Mouse (Mus musculus) thymus, adult 2 months (tissue): ENCODE measurements at regions not wholly inside any gene's neighbourhood (a gene's known extent, or its start where the extent isn't known, plus 50 kb on each side); places are given as distances from the start of the nearest gene placed in this dataset.
"Not testable (repeated sequence)": the region's sequence is repeated elsewhere in the genome, so short reads cannot be mapped to it uniquely, and the experiment has no call there.

Source experiments
- DNase-seq: peaks from one replicate; pipeline ENCODE4 v3.0.0; 2021
- H3K27ac ChIP-seq: fragments of 200-500 bp; 2 replicates; pipeline ENCODE4 v1.5.1; 2012; ENCODE audit warnings: low read length, control low read depth; ENCODE audit not compliant: control insufficient read depth, insufficient read depth
- H3K27me3 ChIP-seq: fragments of 200-500 bp; 2 replicates; pipeline ENCODE4 v1.6.1; 2012; ENCODE audit warnings: mild to moderate bottlenecking, low read length, moderate library complexity, mixed read lengths; ENCODE audit not compliant: control insufficient read depth, insufficient read depth
- H3K36me3 ChIP-seq: fragments of 200-500 bp; 2 replicates; pipeline ENCODE4 v1.6.1; 2012; ENCODE audit warnings: mild to moderate bottlenecking, low read length, moderate library complexity; ENCODE audit not compliant: control insufficient read depth, insufficient read depth
- H3K4me1 ChIP-seq: fragments of 200-500 bp; replicated peaks from 2 replicates; pipeline ENCODE4 v1.6.1; 2012; ENCODE audit warnings: low read length; ENCODE audit not compliant: control insufficient read depth, insufficient read depth
- H3K4me3 ChIP-seq: fragments of 200-500 bp; 2 replicates; pipeline ENCODE4 v1.5.1; 2012; ENCODE audit warnings: mild to moderate bottlenecking, low read length, control low read depth, moderate library complexity; ENCODE audit not compliant: control insufficient read depth, insufficient read depth
- CTCF ChIP-seq: fragments of 200-500 bp; IDR thresholded peaks from 2 replicates; pipeline ENCODE4 v1.5.1; 2012; ENCODE audit warnings: mild to moderate bottlenecking, control low read depth, low read length, moderate library complexity, borderline replicate concordance; ENCODE audit not compliant: control insufficient read depth, poor library complexity, insufficient read depth; ENCODE audit errors: extremely low read depth
- POLR2A ChIP-seq: fragments of 200-500 bp; IDR thresholded peaks from 2 replicates; pipeline ENCODE4 v1.6.1; 2012; ENCODE audit warnings: mild to moderate bottlenecking, low read length, control low read depth, moderate library complexity; ENCODE audit not compliant: control insufficient read depth, poor library complexity, insufficient read depth; ENCODE audit errors: extremely low read depth
- WGBS: fragments of 180-500 bp; shearing (Covaris S2); methylation state at CpG from one replicate; pipeline ENCODE4 v1.1.7; 2018; 5-methylcytosine and 5-hydroxymethylcytosine counted together

DNA sequence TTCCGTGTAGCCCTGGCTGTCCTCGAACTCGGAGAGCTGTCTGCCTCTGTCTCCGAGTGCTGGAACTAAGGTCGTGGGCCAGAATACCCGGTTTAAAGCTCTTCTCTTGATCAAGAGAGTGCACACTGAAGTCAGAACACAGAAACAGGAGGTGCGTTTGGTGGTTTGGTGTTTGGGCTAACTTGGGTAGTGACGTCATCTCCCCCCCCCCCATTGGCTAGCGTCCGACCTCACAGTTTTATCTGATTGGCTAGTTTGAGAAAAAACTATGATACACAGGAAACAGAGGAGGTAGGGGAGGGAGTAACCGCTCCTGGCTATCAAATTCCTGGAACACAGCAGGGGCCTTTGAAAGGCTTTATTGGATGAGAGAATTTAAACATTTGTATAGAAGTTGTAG, 60.2 kb upstream of the Pim1 start:
- Histone ChIP-seq H3K36me3 (no peaks in the 10 kb centered on the region), H3K4me1 (peaks cover 22% of the 10 kb centered on the region), H3K4me3 (no peak overlapping the region), H3K27me3 (no peaks in the 10 kb centered on the region), H3K27ac (no peak overlapping the region)
- TF ChIP-seq POLR2A (no peak), CTCF (no peak)
- DNase-seq = no peak
- WGBS = 76% methylated on average over 11 of the region's 11 CpGs

DNA sequence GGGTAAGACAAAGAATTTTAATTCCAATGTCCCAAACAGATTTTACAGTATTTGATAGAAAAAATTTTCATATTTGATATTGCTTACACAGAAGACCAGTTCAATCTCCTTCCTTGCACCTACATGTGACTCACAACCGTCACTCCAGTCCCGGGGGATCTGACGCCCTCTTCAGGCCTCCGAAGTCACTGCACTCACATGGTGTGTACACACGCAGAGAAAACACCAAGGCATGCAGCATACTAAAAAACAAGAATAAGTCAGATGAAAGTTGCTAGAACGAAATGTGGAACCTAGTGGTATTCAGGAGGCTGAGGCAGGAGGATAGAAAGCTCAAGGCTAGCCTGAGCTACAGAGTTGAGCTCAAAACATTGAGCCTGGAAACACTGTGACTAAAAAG, 59.7 kb upstream of the Pim1 start:
- Histone ChIP-seq H3K4me1 (peaks cover 22% of the 10 kb centered on the region), H3K27ac (no peak overlapping the region), H3K36me3 (no peaks in the 10 kb centered on the region), H3K4me3 (no peak overlapping the region), H3K27me3 (no peaks in the 10 kb centered on the region)
- no peak for TF ChIP-seq CTCF
- no peak for TF ChIP-seq POLR2A
- no peak for DNase-seq
- WGBS = 97% methylated on average over 6 of the region's 6 CpGs

DNA sequence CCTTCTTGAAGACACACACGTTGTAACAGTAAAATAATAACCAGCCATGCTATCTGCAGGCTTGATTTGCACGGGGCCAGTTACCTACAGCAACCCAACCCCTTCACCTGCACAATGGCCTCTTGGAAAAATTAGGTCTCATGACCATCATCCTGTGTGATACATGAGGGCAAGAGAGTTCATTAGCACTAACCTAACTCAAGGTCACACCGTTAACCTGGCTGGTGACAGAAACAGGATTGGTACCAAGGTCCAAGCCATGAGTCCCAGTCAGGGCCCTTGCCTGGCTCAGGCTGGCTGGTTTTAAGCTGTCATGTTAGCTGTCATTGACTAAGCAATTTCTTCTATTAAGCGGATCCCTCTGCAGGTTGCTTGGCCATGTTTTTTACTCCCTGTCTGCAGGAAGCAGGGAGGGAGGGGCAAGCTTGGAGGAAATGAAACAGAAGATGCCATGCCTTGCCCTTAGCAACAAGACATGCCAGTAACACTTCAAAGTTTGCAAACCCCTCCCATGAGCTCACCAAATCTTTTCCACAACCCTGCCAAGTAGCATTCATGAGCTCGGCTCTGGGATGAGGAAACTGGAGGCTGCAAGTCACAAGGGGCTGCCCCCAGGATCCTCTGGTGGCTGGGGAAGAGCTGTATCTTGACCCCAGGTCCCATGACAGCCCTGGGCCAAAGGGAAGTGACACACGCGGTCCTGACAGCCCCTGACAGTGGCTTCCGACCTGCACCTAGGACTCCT, 58.8 kb upstream of the Pim1 start:
- Histone ChIP-seq H3K4me1 (peaks cover 23% of the 10 kb centered on the region), H3K4me3 (no peak overlapping the region), H3K27me3 (no peaks in the 10 kb centered on the region), H3K36me3 (no peaks in the 10 kb centered on the region), H3K27ac (no peak overlapping the region)
- WGBS = 55% methylated on average over 8 of the region's 8 CpGs
- peak; percentile 10 for DNase-seq
- TF ChIP-seq CTCF (no peak), POLR2A (no peak)

DNA sequence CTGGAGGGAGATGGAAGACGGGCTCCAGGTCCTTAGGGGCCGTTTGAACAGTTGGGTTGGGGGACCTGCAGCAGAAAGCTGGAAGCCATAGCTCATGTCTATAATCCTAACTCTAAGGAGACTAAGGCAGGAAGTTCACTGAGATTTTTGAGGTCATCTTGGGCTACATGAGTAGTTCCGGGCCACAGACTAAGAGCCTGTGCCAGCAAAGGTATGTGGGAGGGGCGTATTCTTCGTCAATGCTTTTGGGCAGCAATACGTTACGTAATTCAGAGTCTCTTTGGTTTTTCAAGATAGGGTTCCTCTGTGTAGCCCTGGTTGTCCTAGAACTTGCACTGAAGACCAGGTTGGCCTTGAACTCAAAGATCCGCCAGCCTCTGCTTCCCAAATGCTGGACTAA, 57.9 kb upstream of the Pim1 start:
- Histone ChIP-seq H3K4me1 (peaks cover 27% of the 10 kb centered on the region), H3K27me3 (no peaks in the 10 kb centered on the region), H3K4me3 (no peak overlapping the region), H3K27ac (no peak overlapping the region), H3K36me3 (no peaks in the 10 kb centered on the region)
- 95% methylated on average over 8 of the region's 8 CpGs for WGBS
- no peak for TF ChIP-seq POLR2A
- no peak for DNase-seq

DNA sequence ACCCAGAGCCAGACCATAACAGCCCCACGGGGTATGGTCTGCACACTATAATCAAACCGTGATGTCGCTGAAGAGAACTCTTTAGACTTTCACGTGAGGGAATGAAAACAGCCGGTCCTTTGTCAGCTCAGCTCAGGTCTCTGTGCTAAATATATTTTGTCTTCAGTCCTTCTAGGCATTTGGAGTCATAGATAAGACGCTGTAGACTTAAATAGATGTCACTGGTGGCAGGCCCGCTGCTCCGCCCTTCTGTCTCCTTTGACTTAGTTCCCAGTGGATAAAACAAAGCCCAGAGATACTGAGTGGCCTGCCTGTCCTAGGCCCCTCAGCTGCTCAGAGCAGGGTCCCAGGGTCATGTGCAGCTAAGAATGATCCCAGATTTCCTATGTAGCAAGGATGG, 57.2 kb upstream of the Pim1 start:
- Histone ChIP-seq H3K27ac (no peak overlapping the region), H3K27me3 (no peaks in the 10 kb centered on the region), H3K36me3 (no peaks in the 10 kb centered on the region), H3K4me3 (no peak overlapping the region), H3K4me1 (peaks cover 24% of the 10 kb centered on the region)
- DNase-seq = no peak
- no peak for TF ChIP-seq CTCF
- 96% methylated on average over 8 of the region's 8 CpGs for WGBS

DNA sequence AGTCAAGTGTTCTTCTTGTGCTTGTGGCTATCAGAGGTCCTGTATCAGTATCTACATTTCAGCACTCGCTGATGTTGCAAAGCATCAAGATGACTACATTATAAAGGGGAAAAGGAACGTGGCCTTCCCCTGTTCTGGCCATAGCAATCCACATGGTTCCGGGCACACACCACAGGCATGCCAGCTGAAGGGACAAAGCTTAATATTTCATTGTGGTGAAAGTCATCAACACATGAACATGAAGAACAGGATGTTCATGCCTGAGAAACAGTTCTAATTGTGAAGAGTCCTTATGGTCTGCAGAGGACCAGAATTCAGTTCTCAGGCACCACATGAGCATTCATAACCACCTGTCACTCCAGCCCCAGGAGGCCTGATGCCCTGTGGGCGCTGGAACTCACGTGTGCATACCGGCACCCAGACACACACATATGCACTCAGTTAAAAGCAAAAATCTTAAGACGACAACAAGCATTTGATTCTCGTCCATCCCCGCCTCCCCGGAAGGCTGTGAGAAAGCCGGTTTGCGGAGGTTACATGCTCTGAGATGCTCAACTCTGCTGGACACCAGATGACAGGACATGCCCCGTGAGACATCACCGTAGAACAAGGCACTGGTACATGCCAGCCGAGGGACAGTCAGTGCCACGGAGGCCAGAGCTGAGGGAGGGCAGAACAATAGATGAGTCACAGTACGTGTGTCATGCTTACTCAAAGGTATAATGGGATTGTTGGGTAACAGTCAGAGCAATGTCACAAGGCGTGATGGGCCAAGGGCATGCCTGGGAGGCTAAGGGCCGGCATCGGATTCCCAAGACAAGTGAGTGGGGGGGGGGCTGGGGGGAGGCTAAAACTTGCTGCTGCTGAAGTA, 56.2 kb upstream of the Pim1 start:
- Histone ChIP-seq H3K27ac (no peak overlapping the region), H3K4me1 (peaks cover 21% of the 10 kb centered on the region), H3K36me3 (no peaks in the 10 kb centered on the region), H3K27me3 (no peaks in the 10 kb centered on the region), H3K4me3 (no peak overlapping the region)
- TF ChIP-seq CTCF (no peak), POLR2A (no peak)
- DNase-seq = no peak
- WGBS = 94% methylated on average over 20 of the region's 20 CpGs

DNA sequence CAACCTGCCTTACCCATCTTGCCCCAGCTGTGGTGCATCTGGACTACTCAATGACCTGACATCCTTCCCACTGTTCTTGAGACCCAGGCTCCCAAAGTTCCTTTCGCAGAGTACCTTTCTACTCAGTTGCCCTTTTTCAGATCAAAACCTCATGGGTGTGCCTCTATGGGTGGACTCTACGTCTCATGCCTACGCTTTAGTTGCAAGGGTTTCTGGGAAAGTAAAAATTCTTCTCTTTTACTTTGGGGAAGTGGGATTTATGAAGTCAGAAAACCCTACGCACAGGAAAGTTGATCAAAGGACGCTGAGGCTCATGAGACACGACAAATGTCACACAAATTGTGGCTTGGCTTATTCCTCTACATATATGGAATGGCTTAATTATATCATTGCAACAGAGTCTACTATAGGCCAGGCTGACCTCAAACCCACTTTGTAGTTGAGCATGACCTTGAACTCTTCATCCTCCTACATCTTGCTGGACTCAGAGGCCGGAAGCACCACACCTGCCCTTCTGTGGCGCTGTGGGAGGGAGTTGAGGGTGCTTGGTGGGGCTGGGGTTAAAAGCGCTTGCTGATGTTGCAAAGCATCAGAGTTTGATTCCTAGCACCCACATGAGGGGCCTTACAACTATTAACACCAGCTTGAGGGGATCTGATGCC, 55.1 kb upstream of the Pim1 start:
- Histone ChIP-seq H3K4me1 (peaks cover 20% of the 10 kb centered on the region), H3K4me3 (no peak overlapping the region), H3K27ac (no peak overlapping the region), H3K36me3 (no peaks in the 10 kb centered on the region), H3K27me3 (no peaks in the 10 kb centered on the region)
- no peak for TF ChIP-seq POLR2A
- TF ChIP-seq CTCF = no peak
- DNase-seq = no peak
- 76% methylated on average over 9 of the region's 9 CpGs for whole genome bisulfite sequencing

DNA sequence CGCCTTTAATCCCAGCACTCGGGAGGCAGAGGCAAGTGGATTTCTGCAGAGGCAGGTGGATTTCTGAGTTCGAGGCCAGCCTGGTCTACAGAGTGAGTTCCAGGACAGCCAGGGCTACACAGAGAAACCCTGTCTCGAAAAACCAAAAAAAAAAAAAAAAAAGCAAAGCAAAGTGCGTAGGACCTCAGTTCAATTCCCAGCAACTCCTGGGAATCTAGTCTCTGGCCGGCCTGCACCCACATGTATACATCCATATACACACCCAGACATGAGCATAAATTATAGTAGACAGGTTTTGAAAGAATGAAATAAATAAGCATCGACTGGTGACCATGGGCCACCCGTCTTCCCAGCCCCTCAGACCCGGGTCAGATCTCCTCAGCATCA, 54.1 kb upstream of the Pim1 start:
- H3K36me3 ChIP-seq, H3K27ac ChIP-seq, H3K27me3 ChIP-seq, DNase-seq, H3K4me3 ChIP-seq: not testable (repeated sequence)
- 88% methylated on average over 9 of the region's 9 CpGs for WGBS
- H3K4me1 ChIP-seq = peaks cover 18% of the 10 kb centered on the region
